Mouse (Mus musculus) cerebellum, adult 8-10 months (tissue): ENCODE measurements around the gene Ehd2.

Experiments used
- DNase-seq: peaks from one replicate; pipeline ENCODE4 v3.0.0; 2022

Ehd2 gene

DNA sequence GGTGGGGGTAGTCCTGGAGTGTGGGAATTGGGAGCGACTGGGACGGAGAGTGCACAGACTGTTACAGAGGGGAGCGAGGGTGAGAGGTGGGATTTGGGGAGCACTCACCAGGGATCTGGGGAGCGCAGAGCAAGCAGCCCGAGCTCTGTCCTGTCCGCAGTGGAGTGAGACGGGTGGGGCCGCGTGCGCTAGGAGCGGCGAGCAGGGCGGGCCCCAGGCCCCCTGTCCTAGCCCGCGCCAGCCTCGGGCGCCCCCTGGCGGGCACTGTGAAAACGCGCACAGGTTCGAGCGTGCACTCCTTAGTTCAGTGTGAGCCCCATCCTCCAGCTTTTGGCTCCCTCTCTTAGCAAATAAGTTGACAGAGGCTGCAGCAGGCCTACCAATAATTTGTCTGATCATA, at the start of gene Ehd2:
TSS of gene Ehd2 (minus strand) at position 256 of the 400 bp plus-strand sequence.
- peak; percentile 66 for DNase-seq

DNA sequence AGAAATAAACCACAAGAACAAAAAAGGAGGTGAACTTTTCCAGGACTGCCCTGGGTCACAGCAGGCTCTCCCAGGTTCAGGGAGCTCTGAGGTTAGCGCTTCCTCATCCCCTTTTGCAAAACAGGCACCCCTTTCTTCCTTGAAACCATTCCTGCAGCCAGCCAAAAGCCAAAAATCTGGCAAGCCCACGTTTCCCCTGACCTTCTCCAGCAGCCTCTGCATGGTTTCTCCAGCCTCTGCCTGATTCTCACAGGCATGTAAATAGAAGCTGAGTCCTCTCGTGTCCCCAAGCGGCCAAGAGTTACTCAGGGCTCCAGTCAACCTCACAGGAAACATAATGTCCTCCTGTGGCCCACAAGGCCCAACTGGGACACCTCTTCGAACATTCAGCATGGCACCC, 48.0 kb upstream of the Ehd2 start:
- DNase-seq = no peak

DNA sequence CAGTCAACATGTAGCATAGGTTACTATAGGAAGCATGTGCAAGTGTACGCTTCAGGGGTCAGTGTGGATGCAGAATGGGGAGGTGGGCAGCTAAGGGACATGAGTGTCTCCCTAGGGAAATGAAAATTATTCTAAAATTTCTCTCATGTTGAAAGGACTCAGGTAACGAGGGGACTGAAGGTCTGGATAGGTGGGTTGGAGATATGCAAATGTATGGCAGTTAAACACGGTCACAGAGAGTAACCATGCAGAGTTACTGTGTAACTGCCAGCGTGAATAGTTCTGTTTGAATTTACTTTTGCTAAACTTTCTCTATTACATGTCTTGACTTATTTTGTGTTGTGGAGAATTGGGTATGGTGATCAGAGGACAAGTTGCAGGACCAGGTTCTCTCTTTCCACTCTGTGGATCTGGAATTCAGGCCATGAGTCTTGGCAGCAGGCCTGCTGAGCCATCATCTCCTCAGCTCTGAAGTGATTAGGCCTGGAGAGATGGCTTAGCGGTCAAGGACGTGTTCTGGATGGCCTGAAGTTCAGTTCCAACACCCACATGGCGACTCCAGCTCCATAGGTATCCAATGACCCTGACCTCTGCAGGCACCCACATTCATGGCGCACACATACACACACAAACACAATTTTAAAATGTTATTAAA, 47.3 kb upstream of the Ehd2 start:
- peak; percentile 51 for DNase-seq

DNA sequence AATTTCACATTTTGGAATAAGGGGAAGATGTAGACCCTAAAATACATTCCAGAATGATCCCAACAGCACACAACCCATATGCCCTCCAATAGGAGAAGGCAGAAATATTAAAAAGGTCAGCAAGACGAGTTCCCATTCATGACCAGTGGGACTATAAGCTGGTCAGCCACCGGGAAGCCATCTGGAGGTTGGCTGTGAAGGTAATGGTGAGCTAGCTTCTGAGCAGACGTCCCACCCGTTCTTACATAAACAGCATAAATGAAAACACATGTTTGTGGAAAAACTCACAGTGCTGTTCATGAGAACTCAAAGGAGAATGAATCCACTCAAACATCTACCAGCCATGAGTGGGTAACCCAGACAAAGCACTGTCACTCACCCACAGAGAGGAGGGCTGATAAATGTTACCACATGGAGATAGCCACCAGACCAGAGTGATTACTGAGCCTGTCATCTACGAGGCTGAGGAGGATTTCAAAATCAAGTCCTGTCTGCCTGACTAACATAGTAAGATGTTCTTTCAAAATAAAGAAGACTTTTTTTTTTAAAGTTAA, 46.4 kb upstream of the Ehd2 start:
- DNase-seq = no peak

DNA sequence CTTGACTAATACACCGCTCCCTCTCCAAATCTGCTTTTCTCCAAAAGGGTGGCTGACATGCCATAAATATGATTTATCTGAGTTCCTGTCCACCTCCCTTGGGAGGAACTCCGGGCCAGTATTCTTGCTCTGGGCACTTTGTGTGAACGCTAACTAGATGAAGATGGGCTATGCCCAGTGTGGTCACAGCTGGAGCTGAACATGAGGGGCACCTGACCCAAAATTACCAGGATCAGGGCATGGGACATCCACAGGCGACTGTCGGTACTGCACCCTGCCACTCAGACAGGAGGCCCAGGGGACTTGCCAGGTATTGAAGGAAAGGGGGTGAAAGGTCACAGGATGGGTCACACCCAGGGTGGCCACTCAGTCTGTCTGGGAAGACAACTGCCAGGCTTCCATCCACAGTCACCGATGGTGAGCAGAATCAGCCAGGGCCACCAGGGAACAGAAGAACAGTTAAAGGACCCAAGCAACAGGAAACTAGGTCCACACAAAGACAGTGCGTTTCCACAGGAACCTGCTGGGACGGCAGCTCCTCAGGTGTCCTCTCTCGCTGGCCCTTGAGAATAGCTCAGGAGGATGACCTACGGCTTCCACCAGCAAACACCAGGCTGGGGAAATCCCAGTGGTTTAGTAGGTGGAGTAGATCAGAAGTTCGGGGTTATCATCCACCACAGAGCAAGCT, 45.4 kb upstream of the Ehd2 start:
- no peak for DNase-seq

DNA sequence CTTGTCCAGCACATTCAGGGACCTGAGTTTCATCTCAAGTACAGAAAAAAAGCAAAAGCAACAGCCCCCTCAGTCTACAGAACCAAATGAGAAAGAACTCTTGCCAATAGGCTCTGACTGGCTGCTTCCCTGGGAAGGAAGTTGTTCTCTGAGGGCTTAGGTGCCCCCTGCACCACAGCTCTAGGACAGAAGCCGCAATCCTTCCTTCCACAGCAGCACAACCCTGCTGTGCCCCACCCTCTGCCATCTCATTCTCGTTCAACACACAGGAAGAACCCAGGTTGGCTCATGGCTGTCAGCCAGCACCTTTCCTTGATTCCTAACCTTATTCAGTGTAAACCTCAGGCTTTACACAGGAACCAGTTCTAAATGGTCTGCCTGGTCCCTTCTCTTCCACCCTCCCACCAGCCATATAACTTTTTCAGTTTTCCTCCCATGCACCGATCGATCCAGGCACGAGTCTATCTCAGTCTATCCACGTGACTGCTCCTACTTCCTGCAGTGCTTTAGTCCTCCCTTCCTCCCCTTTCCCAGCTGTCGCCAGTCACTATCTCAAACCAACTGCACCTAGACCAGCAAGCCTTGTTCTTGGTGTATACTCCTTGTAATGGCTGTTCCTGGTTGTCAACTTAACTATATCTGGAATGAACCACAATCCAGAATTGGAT, 44.2 kb upstream of the Ehd2 start:
- no peak for DNase-seq

GRCm38 (mm10) chr7:16010649-16011048, 43.3 kb upstream of the Ehd2 start:
- no peak for DNase-seq

- DNase-seq = no peak
Measured at GRCm38 (mm10) chr7:16009636-16010035, 42.3 kb upstream of the Ehd2 start.

- DNase-seq = no peak
Measured at GRCm38 (mm10) chr7:16005020-16005419, 37.7 kb upstream of the Ehd2 start.

GRCm38 (mm10) chr7:16004177-16004856, 37.0 kb upstream of the Ehd2 start:
- DNase-seq = no peak

- no peak for DNase-seq
Measured at GRCm38 (mm10) chr7:16003032-16003431, 35.7 kb upstream of the Ehd2 start.

GRCm38 (mm10) chr7:16002171-16002570, 34.8 kb upstream of the Ehd2 start:
- DNase-seq = no peak

DNA sequence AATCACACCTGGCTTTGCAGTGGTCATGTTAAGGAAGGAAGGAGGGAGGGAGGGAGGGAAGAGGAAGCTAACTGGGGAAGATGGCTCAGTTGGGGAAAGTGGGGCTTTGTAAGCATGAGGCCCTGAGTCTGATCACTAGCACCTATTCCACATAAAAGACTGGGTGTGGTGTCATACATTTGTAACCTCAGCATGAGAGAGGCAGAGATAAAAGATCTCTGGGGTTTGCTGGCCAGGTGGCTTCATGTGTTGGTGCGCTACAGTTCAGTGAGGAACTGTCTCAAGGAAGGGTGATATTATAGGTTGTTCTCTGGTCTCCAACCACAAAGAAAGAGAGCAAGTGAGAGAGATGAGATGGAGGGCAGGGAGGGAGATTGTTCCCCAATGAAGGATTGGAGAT, 34.3 kb upstream of the Ehd2 start:
- no peak for DNase-seq

DNA sequence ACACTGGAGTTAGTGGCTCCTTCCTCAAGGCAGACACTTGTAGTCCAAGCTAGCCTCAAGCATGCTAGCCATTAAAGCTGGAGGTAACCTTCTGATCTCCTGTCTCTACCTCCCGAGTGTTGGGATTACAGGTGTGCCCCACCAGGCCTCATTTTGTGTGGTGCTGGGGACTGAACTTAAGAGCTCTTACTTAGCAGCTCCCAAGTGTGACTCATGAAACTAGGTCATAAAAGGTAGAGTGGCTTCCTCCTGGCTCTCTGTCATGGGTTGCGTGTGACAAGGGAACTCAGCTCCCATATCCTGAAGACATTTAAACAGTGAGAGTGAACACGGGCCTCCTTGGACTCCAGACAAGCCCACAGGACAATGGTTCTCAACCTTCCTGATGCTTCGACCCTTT, 26.4 kb upstream of the Ehd2 start:
- DNase-seq = no peak

DNA sequence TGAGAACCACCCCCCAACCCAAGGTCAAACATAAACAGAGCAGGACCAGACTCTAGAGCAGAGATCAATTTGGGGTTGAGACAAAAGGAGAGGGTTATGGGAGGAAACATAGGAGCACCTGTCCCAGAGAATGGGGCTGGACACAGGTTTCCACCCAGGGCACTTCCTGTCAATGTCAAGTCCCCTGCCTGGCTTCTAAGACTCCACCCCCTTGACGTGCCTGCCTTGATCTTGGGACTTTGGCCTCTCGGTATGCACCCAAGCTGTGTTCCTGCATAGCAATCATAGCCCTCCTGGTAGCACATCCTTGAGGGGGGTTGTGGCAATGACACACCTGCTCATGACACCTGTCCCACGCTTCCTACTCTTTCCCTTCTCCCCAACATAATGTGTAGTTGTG, 25.8 kb upstream of the Ehd2 start:
- no peak for DNase-seq

DNA sequence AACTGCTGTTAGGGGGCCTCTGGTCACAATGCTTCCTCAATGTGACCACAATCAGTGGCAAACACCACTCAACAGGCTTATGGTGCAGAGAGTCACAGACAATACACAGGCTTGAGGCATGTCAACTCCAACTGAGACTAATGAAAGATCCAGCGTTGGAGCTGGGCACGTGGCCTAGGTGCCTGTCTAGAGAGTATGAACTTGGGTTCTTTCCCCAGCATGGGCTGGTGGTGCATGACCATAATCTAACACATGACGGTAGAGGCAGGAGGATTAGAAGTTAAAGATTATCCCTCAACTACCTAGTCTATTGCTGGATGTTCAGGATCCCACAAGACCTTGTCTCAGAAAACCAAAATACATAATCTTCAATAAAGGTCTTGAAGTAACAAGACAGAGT, 24.4 kb upstream of the Ehd2 start:
- no peak for DNase-seq

- DNase-seq = no peak
Measured at GRCm38 (mm10) chr7:15987661-15988356, 20.4 kb upstream of the Ehd2 start.

GRCm38 (mm10) chr7:15982729-15983407, 15.5 kb upstream of the Ehd2 start:
- DNase-seq = no peak

DNA sequence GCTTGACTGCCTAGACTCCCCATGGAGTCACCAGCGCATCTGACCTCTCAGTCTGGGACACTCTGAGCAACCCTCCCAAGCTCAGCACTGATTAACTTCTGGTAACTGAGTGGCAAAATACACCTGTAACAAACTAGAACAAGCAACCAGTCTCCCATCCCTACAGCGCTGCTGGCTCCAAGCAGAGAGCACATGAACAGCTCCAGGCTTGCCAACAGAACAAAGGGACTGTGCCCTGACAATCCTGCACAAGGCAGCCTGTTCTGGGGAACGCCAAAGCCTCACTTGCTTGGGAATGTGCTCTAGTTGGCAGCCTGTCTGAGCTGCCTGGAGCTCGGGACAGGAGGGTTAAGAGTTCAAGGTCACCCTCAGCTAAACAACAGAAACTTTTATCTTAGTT, 14.2 kb upstream of the Ehd2 start:
- no peak for DNase-seq

GRCm38 (mm10) chr7:15980246-15980645, 12.9 kb upstream of the Ehd2 start:
- DNase-seq = no peak

DNA sequence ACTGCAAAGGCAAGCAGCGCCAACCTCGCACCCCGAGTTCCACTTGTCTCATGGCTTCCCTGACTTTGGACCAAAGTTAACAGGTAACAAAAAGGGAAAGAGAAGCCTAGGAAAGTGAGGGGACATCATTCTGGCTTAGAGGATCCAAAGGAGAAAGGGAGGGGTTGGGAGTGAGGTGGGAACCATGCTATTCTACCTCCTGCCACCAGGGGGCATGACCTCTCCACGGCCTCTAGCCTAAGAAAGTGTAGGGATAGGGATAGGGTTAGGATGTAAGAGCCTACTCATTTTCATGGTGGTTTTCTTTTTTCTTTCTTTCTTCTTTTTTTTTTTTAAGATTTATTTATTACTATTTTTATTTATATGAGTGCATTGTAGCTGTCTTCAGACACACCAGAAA, 8.5 kb upstream of the Ehd2 start:
- DNase-seq = peak; percentile 62

DNA sequence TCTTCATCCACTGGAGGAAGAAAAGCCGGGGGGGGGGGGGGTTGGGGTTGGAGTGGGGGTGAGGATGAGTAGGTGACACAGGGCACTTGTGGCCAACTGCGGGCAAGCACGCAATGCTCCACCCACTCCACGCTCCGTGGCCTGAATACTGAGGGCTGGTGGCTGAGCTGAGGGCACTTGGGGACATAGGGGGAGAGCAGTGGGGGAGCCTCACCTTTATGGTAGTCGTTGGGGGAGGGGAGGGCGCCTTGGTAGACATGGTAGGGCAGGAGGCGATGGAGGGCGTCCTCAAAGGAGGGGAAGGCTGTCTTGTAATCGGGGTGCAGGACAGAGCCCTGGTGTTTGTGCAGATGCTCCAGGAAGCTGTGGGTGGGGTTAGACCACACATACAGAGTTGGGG, 8.1 kb upstream of the Ehd2 start:
- DNase-seq = no peak
